Mouse (Mus musculus): ENCODE measurements around the gene Grxcr1. TPM values are rescaled to one million over a fixed set of nuclear protein-coding genes. Genes with fewer than 3 reads are reported as not detected.

Gene Grxcr1
- total RNA-seq, 1 experiment from 2014 or later, result not detected

- ATAC-seq (replicated peaks in 1 of 2; ENCODE audit: insufficient read depth in 1 of 2, low FRiP score in 2 of 2, low TSS enrichment in 1 of 2, low read depth in 1 of 2, poor library complexity in 2 of 2, severe bottlenecking in 2 of 2), result no peak
These were observed 134.3 kb downstream of the Grxcr1 start for GRCm38 (mm10) chr5:68165954-68166353.

Other genes starting within 250 kb of the Grxcr1 start
- 47.8 and 68.4 TPM in 2 replicates for gene Atp8a1, start 184.4 kb upstream of the Grxcr1 start, total RNA-seq (2017)
- not detected in 2 replicates for gene Gm5108, start 90.2 kb upstream of the Grxcr1 start, total RNA-seq (2017)
- gene Gm21905, start 85.4 kb upstream of the Grxcr1 start, total RNA-seq (2017), result not detected in 2 replicates